Mouse (Mus musculus) olfactory bulb, adult 2 months (tissue): Measurements from ENCODE around the gene Ralgapb. TPM values are rescaled to one million over a fixed set of nuclear protein-coding genes. Genes with fewer than 3 reads are reported as not detected.
"Not testable (repeated sequence)": the region's sequence is repeated elsewhere in the genome, so short reads cannot be mapped to it uniquely, and the experiment has no call there.

Source experiments
- H3K27ac ChIP-seq: fragments of 200-500 bp; 2 replicates; pipeline ENCODE4 v1.5.1; 2012; ENCODE audit warnings: low read depth, low read length; ENCODE audit not compliant: insufficient read depth
- H3K4me1 ChIP-seq: fragments of 200-500 bp; 2 replicates; pipeline ENCODE4 v1.6.1; 2012; ENCODE audit warnings: low read length; ENCODE audit not compliant: control insufficient read depth, insufficient read depth
- H3K4me3 ChIP-seq: fragments of 200-500 bp; 2 replicates; pipeline ENCODE4 v1.5.1; 2012; ENCODE audit warnings: mild to moderate bottlenecking, low read depth, low read length, moderate library complexity; ENCODE audit not compliant: insufficient read depth
- CTCF ChIP-seq: fragments of 200-500 bp; IDR thresholded peaks from 2 replicates; pipeline ENCODE4 v1.5.1; 2012; ENCODE audit warnings: low read depth, mild to moderate bottlenecking, low read length, moderate library complexity; ENCODE audit not compliant: insufficient read depth
- POLR2A ChIP-seq: fragments of 200-500 bp; IDR thresholded peaks from 2 replicates; pipeline ENCODE4 v1.6.1; 2012; ENCODE audit warnings: mild to moderate bottlenecking, low read depth, low read length, moderate library complexity; ENCODE audit not compliant: insufficient read depth
- WGBS: fragments of 180-500 bp; shearing (Covaris S2); methylation state at CpG from one replicate; pipeline ENCODE4 v1.1.7; 2018; 5-methylcytosine and 5-hydroxymethylcytosine counted together
- polyA plus RNA-seq: library from polyadenylated mRNA; stranded (reverse); fragments of >200 nt; gene quantifications from 2 replicates; pipeline ENCODE4 v1.2.4, GENCODE M21; 2012; ENCODE audit warnings: low replicate concordance; ENCODE audit not compliant: missing spikeins, insufficient read depth, insufficient read length

The Ralgapb gene
- polyA plus RNA-seq, 1 experiment: not detected

DNA sequence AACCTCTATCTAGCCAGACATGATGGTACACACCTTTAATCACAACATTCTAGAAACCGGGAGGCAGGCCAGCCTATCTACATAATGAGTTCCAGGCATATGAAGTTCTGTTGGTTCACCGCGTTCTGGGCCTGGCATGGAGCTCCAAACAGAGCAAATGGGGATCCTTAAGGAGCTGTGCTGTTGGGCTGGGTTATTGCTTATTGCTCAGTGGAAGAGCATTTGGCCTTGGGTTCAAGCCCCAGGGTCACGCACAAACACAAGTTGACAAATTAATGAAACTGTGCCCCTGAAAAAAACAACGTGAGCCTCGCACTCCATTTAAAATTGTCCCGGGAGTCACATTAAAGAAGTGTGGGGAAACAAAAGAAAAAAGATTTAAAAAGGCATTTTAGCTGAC, 20.2 kb upstream of the Ralgapb start:
- Histone ChIP-seq H3K27ac (no peak overlapping the region), H3K4me3 (no peak overlapping the region), H3K4me1 (no peaks in the 10 kb centered on the region)
- TF ChIP-seq POLR2A: no peak
- TF ChIP-seq CTCF: no peak
- 88% methylated on average over 7 of the region's 7 CpGs for WGBS

GRCm38 (mm10) chr2:158396369-158396768, 13.3 kb upstream of the Ralgapb start:
- Histone ChIP-seq H3K27ac (no peak overlapping the region), H3K4me1 (no peaks in the 10 kb centered on the region), H3K4me3 (no peak overlapping the region)
- 93% methylated on average over 6 of the region's 6 CpGs for WGBS
- TF ChIP-seq POLR2A (no peak), CTCF (no peak)

DNA sequence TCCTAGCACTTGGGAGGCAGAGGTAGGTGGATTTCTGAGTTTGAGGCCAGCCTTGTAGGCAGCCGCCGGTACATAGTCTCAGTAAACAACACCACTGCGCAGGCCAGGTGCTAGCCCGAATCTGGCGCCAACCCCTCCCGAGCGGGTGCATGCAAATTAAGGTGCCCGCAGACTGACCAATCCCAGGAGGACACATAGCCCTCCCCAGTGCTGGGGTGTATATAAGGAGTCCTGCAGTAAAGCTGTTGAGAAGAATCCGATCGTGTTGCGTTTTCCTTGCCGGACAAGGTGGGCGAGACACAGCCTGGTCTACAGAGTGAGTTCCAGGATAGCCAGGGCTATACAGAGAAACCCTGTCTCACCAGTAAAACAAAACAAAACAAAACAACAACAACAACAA, 12.5 kb upstream of the Ralgapb start:
- not testable (repeated sequence) for H3K4me1 ChIP-seq, H3K4me3 ChIP-seq, H3K27ac ChIP-seq
- 79% methylated on average over 13 of the region's 13 CpGs for WGBS

DNA sequence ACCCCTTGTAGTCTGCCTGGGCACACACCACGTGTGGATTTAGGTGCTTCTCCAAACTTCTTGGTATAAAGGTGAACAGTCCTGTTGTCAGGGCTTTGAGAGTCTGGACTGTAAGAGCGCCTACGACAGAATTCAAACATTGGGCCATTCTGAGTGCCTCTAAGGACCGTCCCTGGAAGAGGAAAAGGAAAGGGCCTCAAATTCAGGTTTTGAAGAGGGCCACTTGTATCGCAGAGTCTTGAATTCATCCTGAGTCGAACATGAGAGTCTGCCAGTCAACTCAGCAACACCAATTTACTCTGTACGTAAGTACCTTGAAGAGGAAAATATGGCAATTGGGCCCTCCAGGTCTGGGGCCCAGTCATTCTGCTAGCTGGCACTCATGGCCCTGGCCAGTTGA, 6.7 kb upstream of the Ralgapb start:
- H3K4me3 ChIP-seq: no peak overlapping the region
- WGBS: 87% methylated on average over 7 of the region's 7 CpGs
- no peak for TF ChIP-seq CTCF
- TF ChIP-seq POLR2A: no peak
- H3K4me1 ChIP-seq: no peaks in the 10 kb centered on the region
- no peak overlapping the region for H3K27ac ChIP-seq

- WGBS: 19% methylated on average over 14 of the region's 14 CpGs
- Histone ChIP-seq H3K4me1 (0 out of 2 replicates have a peak, but pooled peaks cover 4% of the 10 kb centered on the region), H3K4me3 (peak overlapping the region; percentile 15; the same call in 1 of the 2 replicates), H3K27ac (peak overlapping the region; percentile 35; the same call in 1 of the 2 replicates)
- no peak for TF ChIP-seq CTCF
- no peak for TF ChIP-seq POLR2A
Measured at GRCm38 (mm10) chr2:158408997-158409594, 552 bp upstream of the Ralgapb start.

GRCm38 (mm10) chr2:158410022-158411014, 670 bp downstream of the Ralgapb start:
- H3K27ac ChIP-seq: 0 out of 2 replicates have a peak overlapping the region, but pooled peaks have one; percentile 37
- 1% methylated on average over 55 of the region's 67 CpGs for WGBS
- H3K4me1 ChIP-seq: 0 out of 2 replicates have a peak, but pooled peaks cover 4% of the 10 kb centered on the region
- TF ChIP-seq CTCF (no peak), POLR2A (no peak)
- H3K4me3 ChIP-seq: peak overlapping the region; percentile 89

- Histone ChIP-seq H3K27ac (no peak overlapping the region), H3K4me3 (no peak overlapping the region), H3K4me1 (0 out of 2 replicates have a peak, but pooled peaks cover 4% of the 10 kb centered on the region)
- WGBS: 72% methylated on average over 2 of the region's 2 CpGs
- TF ChIP-seq CTCF: no peak
- no peak for TF ChIP-seq POLR2A
Measured at GRCm38 (mm10) chr2:158413240-158413639, 3.6 kb downstream of the Ralgapb start.

DNA sequence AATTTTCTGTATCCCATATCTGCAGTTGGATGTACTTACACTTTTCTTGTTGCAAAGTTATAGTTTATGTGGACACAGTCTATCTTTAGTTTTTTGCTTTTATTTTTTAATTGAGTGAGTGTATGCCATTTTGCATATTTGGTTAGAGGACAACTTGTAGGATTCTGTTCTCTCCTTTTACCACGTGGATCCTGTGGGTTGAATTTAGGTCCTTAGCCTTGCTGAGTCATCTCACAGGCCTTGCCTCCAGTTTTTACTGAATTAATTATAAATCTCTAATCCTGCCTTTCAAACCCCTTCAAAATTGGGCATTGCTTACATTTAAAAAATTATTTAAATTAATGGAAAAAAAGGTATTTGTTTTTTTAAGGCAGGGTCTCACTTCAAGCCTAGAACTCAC, 6.2 kb downstream of the Ralgapb start:
- Histone ChIP-seq H3K4me3 (no peak overlapping the region), H3K4me1 (0 out of 2 replicates have a peak, but pooled peaks cover 2% of the 10 kb centered on the region), H3K27ac (no peak overlapping the region)
- TF ChIP-seq CTCF: no peak
- TF ChIP-seq POLR2A: no peak
- WGBS: 31% methylated on average over 1 of the region's 1 CpGs

DNA sequence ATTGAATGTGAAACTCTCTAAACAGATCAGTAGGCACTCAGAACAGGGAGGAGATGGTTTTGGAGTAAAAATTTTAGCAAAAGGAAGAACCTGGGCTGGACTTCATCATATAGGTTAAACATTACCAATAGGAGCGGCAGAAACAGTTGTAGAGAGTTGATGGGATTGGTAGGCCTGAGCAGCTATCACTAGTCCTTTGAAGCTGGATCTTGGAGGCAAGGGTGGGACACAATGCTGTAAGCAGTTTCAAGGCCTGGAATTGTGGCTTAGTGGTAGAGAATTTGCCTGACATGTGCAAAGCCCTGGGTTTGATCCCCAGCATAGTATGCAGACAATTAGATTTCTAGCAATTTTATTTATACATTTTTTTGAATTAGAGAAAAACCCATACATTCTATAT, 9.0 kb downstream of the Ralgapb start:
- Histone ChIP-seq H3K27ac (no peak overlapping the region), H3K4me3 (no peak overlapping the region), H3K4me1 (peaks cover 4% of the 10 kb centered on the region)
- no peak for TF ChIP-seq POLR2A
- no peak for TF ChIP-seq CTCF
- WGBS: 94% methylated on average over 1 of the region's 1 CpGs
